Mouse (Mus musculus) MEL (cell line): ENCODE measurements around the gene Cep89. TPM values are rescaled to one million over a fixed set of nuclear protein-coding genes. Genes with fewer than 3 reads are reported as not detected.

Experiments
- DNase-seq: peaks from one replicate; pipeline ENCODE4 v3.0.0; 2011; ENCODE audit warnings: low read depth, low spot score
- H3K27ac ChIP-seq: 2 replicates; pipeline ENCODE4 v1.5.1; 2012; ENCODE audit warnings: low read depth, mild to moderate bottlenecking, control low read depth, low read length, moderate library complexity; ENCODE audit not compliant: control insufficient read depth
- H3K27me3 ChIP-seq, 2 experiments: fragments of 150-350 bp in 1 of 2; sonication (generic) in 1 of 2; 2 replicates each; pipeline ENCODE4 v1.6.1; 2012; ENCODE audit warnings: low read length in 2 of 2, mild to moderate bottlenecking in 2 of 2, improper control_type of control experiment in 1 of 2, moderate library complexity in 1 of 2; ENCODE audit not compliant: insufficient read depth in 2 of 2, control insufficient read depth in 1 of 2
- H3K36me3 ChIP-seq, 2 experiments: 2 replicates each; pipeline ENCODE4 v1.6.1; 2012 to 2014; ENCODE audit warnings: low read length in 2 of 2, improper control_type of control experiment in 1 of 2, inconsistent platforms in 1 of 2, mild to moderate bottlenecking in 1 of 2; ENCODE audit not compliant: insufficient read depth in 2 of 2, control insufficient read depth in 1 of 2
- H3K4me1 ChIP-seq, 2 experiments: fragments of 150-350 bp in 1 of 2; sonication (generic) in 1 of 2; 2 replicates each; pipeline ENCODE4 v1.6.1; 2012; ENCODE audit warnings: low read length in 2 of 2, improper control_type of control experiment in 1 of 2, mild to moderate bottlenecking in 1 of 2; ENCODE audit not compliant: insufficient read depth in 2 of 2, control insufficient read depth in 1 of 2
- H3K4me3 ChIP-seq, 2 experiments: fragments of 150-350 bp in 1 of 2; sonication (generic) in 1 of 2; 2 replicates each; pipeline ENCODE4 v1.5.1; 2012; ENCODE audit warnings: low read depth in 2 of 2, low read length in 2 of 2, mild to moderate bottlenecking in 2 of 2, moderate library complexity in 2 of 2, control low read depth in 1 of 2, improper control_type of control experiment in 1 of 2; ENCODE audit not compliant: control insufficient read depth in 1 of 2, insufficient read depth in 1 of 2
- H3K79me2 ChIP-seq: 2 replicates; pipeline ENCODE4 v1.6.1; 2012; ENCODE audit warnings: mild to moderate bottlenecking, low read length, moderate library complexity; ENCODE audit not compliant: control insufficient read depth, poor library complexity, insufficient read depth
- H3K9ac ChIP-seq: 2 replicates; pipeline ENCODE4 v1.6.1; 2012; ENCODE audit warnings: low read depth, mild to moderate bottlenecking, control low read depth, low read length, moderate library complexity; ENCODE audit not compliant: control insufficient read depth, poor library complexity, severe bottlenecking
- H3K9me3 ChIP-seq: fragments of 150-350 bp; sonication (generic); replicated peaks from 2 replicates; pipeline ENCODE4 v1.6.1; 2012; ENCODE audit warnings: mild to moderate bottlenecking, low read length, improper control_type of control experiment, moderate library complexity; ENCODE audit not compliant: insufficient read depth
- BHLHE40 ChIP-seq: IDR thresholded peaks from 2 replicates; pipeline ENCODE4 v1.6.1; 2012; ENCODE audit warnings: low read depth, mild to moderate bottlenecking, inconsistent platforms, low read length, improper control_type of control experiment, borderline replicate concordance
- CHD1 ChIP-seq: IDR thresholded peaks from 2 replicates; pipeline ENCODE4 v1.6.1; 2012; ENCODE audit warnings: low read depth, mild to moderate bottlenecking, inconsistent platforms, low read length, improper control_type of control experiment
- CHD2 ChIP-seq: IDR thresholded peaks from 2 replicates; pipeline ENCODE4 v1.6.1; 2011; ENCODE audit warnings: low read length, improper control_type of control experiment
- CTCF ChIP-seq, 3 experiments: IDR thresholded peaks in 2 of 3; conservative IDR thresholded peaks in 1 of 3; 2 replicates each; pipeline ENCODE4 v1.5.1; 2011 to 2012; ENCODE audit warnings: low read length in 3 of 3, low read depth in 2 of 3, mild to moderate bottlenecking in 2 of 3, improper control_type of control experiment in 1 of 3, inconsistent platforms in 1 of 3, mixed read lengths in 1 of 3, moderate library complexity in 1 of 3; ENCODE audit not compliant: control insufficient read depth in 1 of 3, insufficient read depth in 1 of 3, poor library complexity in 1 of 3, severe bottlenecking in 1 of 3
- E2F4 ChIP-seq: IDR thresholded peaks from 2 replicates; pipeline ENCODE4 v1.6.1; 2011; ENCODE audit warnings: low read depth, low read length, improper control_type of control experiment, borderline replicate concordance
- ELF1 ChIP-seq: IDR thresholded peaks from 2 replicates; pipeline ENCODE4 v1.6.1; 2014; ENCODE audit warnings: low read depth, mild to moderate bottlenecking, inconsistent platforms, low read length, improper control_type of control experiment, moderate library complexity
- EP300 ChIP-seq, 2 experiments: IDR thresholded peaks; 2 replicates each; pipeline ENCODE4 v1.6.1; 2011; ENCODE audit warnings: improper control_type of control experiment in 2 of 2, low read length in 2 of 2, low read depth in 1 of 2, mild to moderate bottlenecking in 1 of 2
- ETS1 ChIP-seq: IDR thresholded peaks from 2 replicates; pipeline ENCODE4 v1.6.1; 2012; ENCODE audit warnings: low read depth, mild to moderate bottlenecking, inconsistent platforms, low read length, improper control_type of control experiment, moderate library complexity
- GATA1 ChIP-seq: IDR thresholded peaks from 2 replicates; pipeline ENCODE4 v1.6.1; 2011; ENCODE audit warnings: low read depth, low read length, improper control_type of control experiment
- HCFC1 ChIP-seq: IDR thresholded peaks from 2 replicates; pipeline ENCODE4 v1.6.1; 2012; ENCODE audit warnings: low read depth, mild to moderate bottlenecking, inconsistent platforms, low read length, improper control_type of control experiment, moderate library complexity
- JUND ChIP-seq: IDR thresholded peaks from 2 replicates; pipeline ENCODE4 v1.6.1; 2011; ENCODE audit warnings: low read depth, mild to moderate bottlenecking, improper control_type of control experiment, low read length
- KAT2A ChIP-seq: conservative IDR thresholded peaks from 2 replicates; pipeline ENCODE4 v1.6.1; 2012; ENCODE audit warnings: low read depth, low read length, improper control_type of control experiment, inconsistent platforms
- MAFK ChIP-seq: IDR thresholded peaks from 2 replicates; pipeline ENCODE4 v1.6.1; 2011; ENCODE audit warnings: low read depth, mild to moderate bottlenecking, low read length, improper control_type of control experiment, borderline replicate concordance
- MAX ChIP-seq: IDR thresholded peaks from 2 replicates; pipeline ENCODE4 v1.6.1; 2011; ENCODE audit warnings: low read length, improper control_type of control experiment
- MAZ ChIP-seq: IDR thresholded peaks from 2 replicates; pipeline ENCODE4 v1.6.1; 2012; ENCODE audit warnings: low read depth, mild to moderate bottlenecking, inconsistent platforms, low read length, improper control_type of control experiment
- MEF2A ChIP-seq: IDR thresholded peaks from 2 replicates; pipeline ENCODE4 v1.6.1; 2014; ENCODE audit warnings: low read depth, mild to moderate bottlenecking, inconsistent platforms, low read length, improper control_type of control experiment; ENCODE audit not compliant: poor library complexity, insufficient replicate concordance, severe bottlenecking; ENCODE audit errors: extremely low read depth
- MXI1 ChIP-seq: IDR thresholded peaks from 2 replicates; pipeline ENCODE4 v1.6.1; 2011; ENCODE audit warnings: mild to moderate bottlenecking, low read depth, low read length, improper control_type of control experiment
- MYB ChIP-seq: IDR thresholded peaks from 2 replicates; pipeline ENCODE4 v1.6.1; 2011; ENCODE audit warnings: mild to moderate bottlenecking, low read depth, low read length, improper control_type of control experiment
- MYC ChIP-seq: IDR thresholded peaks from 2 replicates; pipeline ENCODE4 v1.6.1; 2011; ENCODE audit warnings: low read depth, mild to moderate bottlenecking, low read length, improper control_type of control experiment, moderate library complexity
- NELFE ChIP-seq: IDR thresholded peaks from 2 replicates; pipeline ENCODE4 v1.6.1; 2011; ENCODE audit warnings: low read depth, low read length, improper control_type of control experiment
- NRF1 ChIP-seq: IDR thresholded peaks from 2 replicates; pipeline ENCODE4 v1.6.1; 2014; ENCODE audit warnings: low read depth, mild to moderate bottlenecking, inconsistent platforms, low read length, improper control_type of control experiment, moderate library complexity; ENCODE audit not compliant: poor library complexity, insufficient read depth, severe bottlenecking
- POLR2A ChIP-seq, 2 experiments: IDR thresholded peaks; 2 replicates each; pipeline ENCODE4 v1.6.1; 2011 to 2012; ENCODE audit warnings: low read length in 2 of 2, mild to moderate bottlenecking in 2 of 2, control low read depth in 1 of 2, improper control_type of control experiment in 1 of 2, low read depth in 1 of 2, moderate library complexity in 1 of 2; ENCODE audit not compliant: control insufficient read depth in 1 of 2, insufficient read depth in 1 of 2, poor library complexity in 1 of 2
- RAD21 ChIP-seq: IDR thresholded peaks from 2 replicates; pipeline ENCODE4 v1.6.1; 2011; ENCODE audit warnings: mild to moderate bottlenecking, low read depth, low read length, improper control_type of control experiment
- RCOR1 ChIP-seq: IDR thresholded peaks from 2 replicates; pipeline ENCODE4 v1.6.1; 2012; ENCODE audit warnings: low read depth, mild to moderate bottlenecking, inconsistent platforms, low read length, improper control_type of control experiment
- SIN3A ChIP-seq: IDR thresholded peaks from 2 replicates; pipeline ENCODE4 v1.6.1; 2012; ENCODE audit warnings: low read length, improper control_type of control experiment, inconsistent platforms
- SMC3 ChIP-seq: IDR thresholded peaks from 2 replicates; pipeline ENCODE4 v1.6.1; 2011; ENCODE audit warnings: low read depth, low read length, improper control_type of control experiment
- TAL1 ChIP-seq: IDR thresholded peaks from 2 replicates; pipeline ENCODE4 v1.6.1; 2012; ENCODE audit warnings: mild to moderate bottlenecking, inconsistent platforms, low read length, moderate library complexity, mixed read lengths
- TBP ChIP-seq: IDR thresholded peaks from 2 replicates; pipeline ENCODE4 v1.8.0; 2011; ENCODE audit warnings: low read depth, low read length, improper control_type of control experiment
- TCF12 ChIP-seq: IDR thresholded peaks from 2 replicates; pipeline ENCODE4 v1.6.1; 2014; ENCODE audit warnings: low read depth, mild to moderate bottlenecking, inconsistent platforms, low read length, improper control_type of control experiment, moderate library complexity
- UBTF ChIP-seq: IDR thresholded peaks from 2 replicates; pipeline ENCODE4 v1.6.1; 2012; ENCODE audit warnings: low read depth, mild to moderate bottlenecking, inconsistent platforms, low read length, improper control_type of control experiment, moderate library complexity, borderline replicate concordance; ENCODE audit not compliant: insufficient read depth
- USF1 ChIP-seq: IDR thresholded peaks from 2 replicates; pipeline ENCODE4 v1.6.1; 2014; ENCODE audit warnings: low read depth, mild to moderate bottlenecking, inconsistent platforms, low read length, improper control_type of control experiment, moderate library complexity
- USF2 ChIP-seq, 2 experiments: IDR thresholded peaks; 2 replicates each; pipeline ENCODE4 v1.6.1; 2011 to 2012; ENCODE audit warnings: improper control_type of control experiment in 2 of 2, low read length in 2 of 2, borderline replicate concordance in 1 of 2, inconsistent platforms in 1 of 2, low read depth in 1 of 2, mild to moderate bottlenecking in 1 of 2; ENCODE audit not compliant: insufficient read depth in 1 of 2
- ZC3H11A ChIP-seq: IDR thresholded peaks from 2 replicates; pipeline ENCODE4 v1.6.1; 2012; ENCODE audit warnings: low read depth, mild to moderate bottlenecking, inconsistent platforms, low read length, improper control_type of control experiment
- ZKSCAN1 ChIP-seq: IDR thresholded peaks from 2 replicates; pipeline ENCODE4 v1.6.1; 2012; ENCODE audit warnings: low read depth, mild to moderate bottlenecking, inconsistent platforms, low read length, improper control_type of control experiment, moderate library complexity
- ZMIZ1 ChIP-seq: IDR thresholded peaks from 2 replicates; pipeline ENCODE4 v1.6.1; 2012; ENCODE audit warnings: low read depth, mild to moderate bottlenecking, inconsistent platforms, low read length, improper control_type of control experiment, moderate library complexity
- ZNF384 ChIP-seq: IDR thresholded peaks from 2 replicates; pipeline ENCODE4 v1.6.1; 2012; ENCODE audit warnings: low read depth, mild to moderate bottlenecking, inconsistent platforms, low read length, improper control_type of control experiment
- polyA plus RNA-seq, 2 experiments: library from polyadenylated mRNA; stranded (reverse) in 1 of 2; unstranded in 1 of 2; fragments of >175 nt in 1 of 2; fragments of >200 nt in 1 of 2; gene quantifications; 2 replicates each; pipeline versions ENCODE4 v1.2.1 to v1.2.4; 2012; ENCODE audit warnings: low replicate concordance in 2 of 2, low read depth in 1 of 2; ENCODE audit not compliant: insufficient read length in 2 of 2, insufficient read depth in 1 of 2, missing spikeins in 1 of 2
- total RNA-seq: library from RNA; depleted of rRNA; stranded (reverse); fragments of 300-350 nt; gene quantifications from 2 replicates; pipeline ENCODE4 v1.2.3, GENCODE M21; 2012; rRNA removed

Gene Cep89
- total RNA-seq (13.1 and 15.8 TPM in 2 replicates), polyA plus RNA-seq (10 to 100 TPM in 1 of 2 experiments, not detected in 1; 44.5 TPM)

- H3K4me3 ChIP-seq: peak within 1 kb of the TSS; percentile 76 to 93
- no peaks in the 10 kb centered on the region for H3K9me3 ChIP-seq
- H3K36me3 ChIP-seq: peaks cover 6 to 9% of the 10 kb centered on the region in 2 experiments
- H3K9ac ChIP-seq: peak within 1 kb of the TSS; percentile 89
- H3K4me1 ChIP-seq: peaks cover 0 to 11% of the 10 kb centered on the region in 2 experiments; a peak in 1 of 4 replicates
- peaks cover 20% of the 10 kb centered on the region for H3K79me2 ChIP-seq
- peak; percentile 99 for DNase-seq
- no peaks in the 10 kb centered on the region for H3K27me3 ChIP-seq
- peak within 1 kb of the TSS; percentile 87 for H3K27ac ChIP-seq
- TF ChIP-seq MAZ (0 out of 2 replicates have a peak, but pooled peaks have one; percentile 47), USF1 (no peak), CTCF (IDR thresholded peaks at IDR 0.05 in 2 of 3, conservative IDR thresholded peaks at IDR 0.05 in 1 of 3; ENCODE audit: control insufficient read depth in 1 of 3, insufficient read depth in 1 of 3, low read depth in 2 of 3, low read length in 3 of 3, poor library complexity in 1 of 3, severe bottlenecking in 1 of 3) (no peak), NELFE (peak; percentile 74), MYB (no peak), TBP (peak; percentile 69), USF2 (IDR thresholded peaks at IDR 0.05; ENCODE audit: borderline replicate concordance in 1 of 2, insufficient read depth in 1 of 2, low read depth in 1 of 2, low read length in 2 of 2) (no peak), MXI1 (peak; percentile 96), UBTF (no peak), SMC3 (no peak), KAT2A (peak; percentile 43; the same call in 1 of the 2 replicates), ZKSCAN1 (no peak), JUND (no peak), TCF12 (no peak), CHD2 (peak; percentile 79), MAX (no peak), ETS1 (no peak), ZC3H11A (no peak), TAL1 (no peak), EP300 (IDR thresholded peaks at IDR 0.05; ENCODE audit: low read depth in 1 of 2, low read length in 2 of 2) (no peak), POLR2A (IDR thresholded peaks at IDR 0.05; ENCODE audit: control insufficient read depth in 1 of 2, insufficient read depth in 1 of 2, low read depth in 1 of 2, low read length in 2 of 2, poor library complexity in 1 of 2) (peak; percentile 42 to 80; a peak in 3 of 4 replicates), ELF1 (peak; percentile 100), SIN3A (peak; percentile 99), MAFK (no peak), GATA1 (no peak), RAD21 (no peak), E2F4 (no peak), NRF1 (peak; percentile 43; the same call in 1 of the 2 replicates), ZMIZ1 (no peak), BHLHE40 (no peak), RCOR1 (no peak), ZNF384 (no peak), HCFC1 (peak; percentile 87), MEF2A (no peak), MYC (no peak), CHD1 (no peak)
Measured at GRCm38 (mm10) chr7:35396542-35397168, at the start of gene Cep89, which contains the start of gene Faap24. Gene Cep89 (plus strand): TSS chr7:35397035. Gene Faap24 (minus strand): TSS chr7:35396836.
